Mouse (Mus musculus) bone marrow macrophage, adult 2 months (primary cell): ENCODE data around the gene Gm42688.

ENCODE experiments used
- CTCF ChIP-seq: IDR thresholded peaks from 2 replicates; pipeline ENCODE4 v1.5.1; 2012; ENCODE audit warnings: low read depth, mild to moderate bottlenecking, low read length, moderate library complexity
- POLR2A ChIP-seq: IDR thresholded peaks from 2 replicates; pipeline ENCODE4 v1.6.1; 2012; ENCODE audit warnings: mild to moderate bottlenecking, low read depth, low read length, borderline replicate concordance

GRCm38 (mm10) chr6:83142211-83142731, 40.9 kb downstream of the Gm42688 start:
- no peak for TF ChIP-seq CTCF
- no peak for TF ChIP-seq POLR2A
